Mouse (Mus musculus) cerebellum, adult 11-12 months (tissue): Measurements from ENCODE around the gene Ahnak.
"Not testable (repeated sequence)": the region's sequence is repeated elsewhere in the genome, so short reads cannot be mapped to it uniquely, and the experiment has no call there.

ENCODE experiments used
- DNase-seq: peaks from one replicate; pipeline ENCODE4 v3.0.0; 2022

Ahnak gene

DNA sequence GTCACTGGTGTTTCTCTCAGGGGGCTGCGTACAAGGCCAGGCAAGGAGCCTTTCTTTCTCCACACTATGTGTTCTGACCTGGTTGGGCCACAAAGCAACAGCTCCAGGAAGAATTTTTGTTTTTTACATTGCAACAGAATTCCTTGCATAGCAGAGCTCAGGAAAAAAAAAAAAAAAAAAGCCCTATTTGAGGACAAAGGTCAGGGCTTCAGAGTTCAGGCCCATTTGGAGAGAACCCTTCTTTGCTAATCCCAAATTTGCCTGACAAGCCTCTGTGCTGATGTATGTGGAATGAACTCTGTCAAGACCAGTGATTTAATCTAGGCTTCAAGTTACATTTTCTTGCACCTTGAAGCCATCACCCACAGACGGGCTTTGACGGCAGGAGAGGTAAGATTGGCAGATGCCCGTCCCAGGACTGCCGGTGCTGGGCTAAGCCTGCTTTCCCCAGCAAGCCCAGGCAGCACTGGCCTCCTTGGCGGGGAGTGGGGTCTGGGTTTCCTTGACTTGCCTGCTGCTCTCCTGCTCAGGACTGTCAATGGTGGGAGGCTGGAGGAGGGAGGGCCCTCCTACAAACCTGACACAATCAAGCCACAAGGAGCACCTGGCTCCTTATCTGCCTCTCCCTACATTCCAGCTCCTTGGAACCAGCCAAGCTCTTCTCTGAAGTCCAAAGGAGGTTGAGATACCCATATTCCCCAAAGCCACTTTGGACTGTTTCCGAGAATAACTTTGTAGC, 58.3 kb downstream of the Ahnak start:
- DNase-seq, result no peak

DNA sequence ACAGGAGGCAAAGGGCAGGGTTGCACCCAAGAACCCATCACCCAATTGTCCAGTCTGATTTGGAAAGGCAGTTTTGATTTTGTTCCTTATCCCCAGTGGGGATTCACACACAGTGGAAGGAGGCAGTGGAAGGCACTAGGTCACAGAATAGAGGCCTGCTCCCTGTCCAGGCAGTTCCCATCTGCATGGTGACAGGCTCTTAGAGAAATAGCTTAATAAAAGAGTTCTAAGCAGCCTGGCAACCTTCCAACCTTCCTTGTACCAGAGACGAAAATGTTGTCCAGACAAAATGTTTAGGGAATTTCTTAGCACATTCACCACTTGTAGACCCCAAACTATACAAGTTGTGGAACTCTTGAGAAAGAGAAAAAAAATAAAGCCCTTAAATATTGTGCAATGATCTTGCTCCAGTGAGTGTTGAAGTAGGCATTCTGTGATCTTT, 58.9 kb downstream of the Ahnak start:
- DNase-seq, result no peak

DNA sequence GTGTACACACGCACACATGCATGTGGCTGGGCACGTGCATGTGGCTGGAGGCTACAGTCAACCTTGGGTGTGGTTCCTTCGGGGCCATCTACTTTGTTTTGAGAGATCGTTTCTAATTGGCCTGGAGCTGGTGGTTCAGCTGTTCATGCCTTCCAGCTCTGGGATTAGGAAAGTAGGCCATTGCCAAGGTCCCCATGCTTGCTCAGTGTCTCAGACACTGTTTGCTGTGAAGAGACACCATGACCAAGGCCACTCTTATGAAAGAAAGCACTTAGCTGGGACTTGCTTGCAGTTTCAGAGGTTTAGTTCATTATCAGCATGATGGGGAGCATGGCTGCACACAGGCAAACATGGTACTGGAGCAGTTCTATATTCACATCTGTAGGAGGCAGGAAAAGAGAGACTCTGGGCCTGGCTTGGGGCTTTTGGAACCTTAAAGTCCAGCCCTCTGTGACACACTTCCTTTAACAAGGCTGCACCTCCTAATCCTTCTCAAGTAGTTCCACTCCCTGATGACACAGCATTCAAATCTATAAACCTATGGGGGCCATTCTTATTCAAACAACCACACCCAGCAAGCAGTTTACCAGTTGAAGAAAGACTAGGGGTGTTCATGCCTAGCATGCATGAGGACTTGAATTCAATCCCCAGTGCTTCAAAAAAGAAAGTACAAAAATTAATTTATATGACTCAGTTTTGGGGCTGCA, 60.0 kb downstream of the Ahnak start:
- DNase-seq, result no peak

DNA sequence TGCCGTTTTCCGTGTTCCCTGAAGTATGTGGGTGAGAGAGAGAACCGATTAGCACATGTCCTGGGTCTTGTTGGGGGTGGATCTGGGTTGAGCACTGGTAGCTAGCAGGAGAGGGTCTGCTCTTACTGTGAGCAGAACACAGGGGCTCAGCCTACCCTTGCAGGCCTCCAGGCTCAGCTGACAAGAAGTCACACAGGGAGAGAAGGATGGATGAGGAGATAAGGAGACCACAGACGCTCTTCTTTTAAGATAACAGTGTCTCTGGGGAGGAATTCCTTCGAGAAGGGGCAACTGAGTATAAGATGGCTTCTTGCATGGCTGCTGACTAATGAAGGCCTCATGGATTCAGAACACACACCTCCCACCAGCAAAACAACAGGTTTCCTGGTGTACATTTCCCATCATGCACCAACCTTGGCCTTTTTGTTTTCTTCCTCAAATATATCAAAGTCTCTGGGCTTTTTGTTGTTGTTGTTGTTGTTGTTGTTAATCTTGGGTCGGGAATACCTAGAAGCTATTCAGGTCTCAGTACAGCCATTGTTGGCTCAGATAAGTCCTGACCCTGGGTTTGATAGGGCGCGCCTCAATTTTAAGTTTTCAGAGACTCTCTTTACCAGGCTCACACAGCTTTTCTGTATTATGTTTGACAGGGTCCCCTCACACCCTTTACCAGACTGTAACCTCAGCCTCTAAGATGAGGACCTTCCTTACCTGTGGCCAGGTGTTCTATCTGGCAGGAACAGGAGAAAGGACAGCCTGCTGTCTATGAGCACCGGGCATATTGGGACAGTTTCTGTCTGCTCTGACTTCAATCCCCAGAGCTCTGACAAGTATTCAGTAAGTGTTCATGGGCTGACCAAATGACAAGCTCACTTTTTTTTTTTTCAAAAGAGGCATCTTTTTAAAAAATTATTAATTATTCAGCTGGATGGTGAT, 61.5 kb downstream of the Ahnak start:
- no peak for DNase-seq

DNA sequence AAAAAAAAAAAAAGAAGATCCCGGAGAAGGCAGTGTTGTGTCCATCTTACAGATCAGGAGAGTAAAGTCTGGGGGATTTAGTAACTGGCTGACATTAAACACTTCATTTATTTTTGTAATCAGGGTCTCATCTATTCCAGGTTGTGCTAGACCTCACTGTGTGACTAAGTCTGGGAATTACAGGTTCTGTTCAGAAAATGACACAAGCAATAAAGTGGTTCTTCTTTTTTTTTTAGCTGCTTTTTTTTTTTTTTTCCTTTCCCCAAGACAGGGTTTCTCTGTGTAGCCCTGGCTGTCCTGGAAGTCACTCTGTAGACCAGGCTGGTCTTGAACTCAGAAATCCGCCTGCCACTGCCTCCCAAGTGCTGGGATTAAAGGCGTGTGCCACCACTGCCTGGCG, 62.9 kb downstream of the Ahnak start:
- not testable (repeated sequence) for DNase-seq

DNA sequence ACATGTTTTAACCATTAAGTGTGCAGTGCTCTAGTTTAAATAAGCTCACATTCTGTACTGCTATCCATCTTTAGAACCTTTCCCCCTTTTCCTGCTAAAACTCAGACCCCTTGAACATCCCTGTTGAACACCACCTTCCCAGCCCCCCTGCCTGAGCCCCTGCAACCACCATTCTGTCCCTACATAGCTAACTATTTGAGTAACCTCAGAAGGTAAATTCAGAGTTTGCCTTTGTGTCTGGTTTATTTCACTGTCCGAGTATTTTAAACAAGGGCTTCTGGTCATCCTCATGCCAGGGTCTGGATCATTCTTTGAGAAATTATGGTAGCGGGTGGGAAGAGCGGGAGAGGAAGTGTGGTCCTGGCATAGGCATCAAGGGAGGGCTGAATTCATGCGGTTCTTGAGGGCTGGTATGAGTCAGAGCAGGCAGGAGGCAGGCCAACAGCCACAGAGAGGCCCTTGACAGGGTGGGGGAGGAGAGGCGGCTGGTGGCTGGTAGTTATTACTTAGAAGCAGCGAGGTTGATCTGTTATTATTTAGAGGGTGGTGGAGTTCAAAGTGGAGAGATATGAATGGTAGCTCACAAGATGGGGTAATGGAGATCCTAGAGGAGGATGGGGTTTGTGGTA, 63.8 kb downstream of the Ahnak start:
- no peak for DNase-seq

DNA sequence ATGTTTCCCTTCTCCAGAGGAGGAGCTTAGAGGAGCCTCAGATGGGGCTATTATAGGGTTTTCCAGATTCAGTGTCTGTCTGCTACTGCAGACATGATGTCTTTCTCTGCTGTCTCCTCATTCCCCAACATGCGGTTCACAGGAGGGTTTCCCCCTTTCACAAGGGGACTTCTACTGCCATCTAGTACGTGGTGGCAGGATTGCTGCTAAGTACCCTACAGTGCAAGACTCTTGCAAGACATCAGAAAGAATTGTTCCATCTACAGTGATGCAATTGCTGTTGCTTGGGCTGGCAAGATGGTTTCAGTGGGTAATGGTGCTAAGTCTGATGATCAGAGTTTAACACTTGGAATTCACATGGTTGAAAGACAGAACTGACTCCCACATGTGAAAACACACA, 66.1 kb downstream of the Ahnak start:
- DNase-seq, result no peak

DNA sequence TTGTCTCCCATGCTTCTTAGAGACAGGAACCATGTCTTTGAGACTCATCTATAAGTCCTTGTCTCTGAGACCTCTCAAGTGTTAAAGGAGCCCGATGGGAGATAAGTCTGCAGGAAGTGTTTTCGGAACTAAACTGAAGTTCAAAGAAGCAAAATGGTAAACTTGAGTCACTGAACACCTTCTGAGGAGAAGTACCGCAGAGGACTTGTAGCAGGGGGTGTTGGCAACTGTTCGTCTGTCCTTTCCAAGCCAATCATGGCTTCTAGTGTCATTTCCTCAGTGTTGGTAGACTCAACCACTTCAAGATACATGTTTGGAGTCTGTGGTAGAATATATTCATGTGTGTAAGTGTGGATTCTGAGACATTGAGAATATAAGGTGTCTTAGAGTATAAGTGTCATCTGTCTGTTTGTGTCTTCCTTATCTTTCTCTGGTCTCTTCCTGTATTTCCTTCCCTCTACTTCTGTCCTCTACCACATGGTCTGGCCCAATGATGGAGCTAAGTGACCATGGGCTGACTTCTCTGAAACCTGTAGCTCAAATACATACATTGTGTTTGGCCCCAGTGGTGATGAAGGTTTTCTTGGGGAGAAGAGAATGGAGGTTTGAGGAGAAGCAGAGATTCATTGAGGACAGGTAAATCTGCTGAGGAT, 66.7 kb downstream of the Ahnak start:
- no peak for DNase-seq

DNA sequence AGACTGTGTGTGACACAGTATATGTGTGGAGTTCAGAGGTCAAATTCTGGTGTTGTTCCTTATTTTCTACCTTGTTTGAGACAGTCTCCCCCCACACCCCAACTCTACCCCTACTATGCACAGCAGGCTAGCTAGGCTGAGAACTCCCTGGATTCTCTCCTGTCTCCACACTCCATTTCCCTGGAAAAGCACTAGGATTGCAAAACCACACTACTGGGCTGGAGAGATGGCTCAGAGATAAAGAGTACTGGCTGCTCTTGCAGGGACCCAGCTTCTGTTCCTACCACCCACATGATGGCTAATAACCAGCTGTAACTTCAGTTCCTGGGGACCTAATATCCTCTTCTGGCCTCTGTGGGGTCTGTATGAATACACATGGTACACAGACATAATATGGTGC, 68.6 kb downstream of the Ahnak start:
- DNase-seq, result no peak

DNA sequence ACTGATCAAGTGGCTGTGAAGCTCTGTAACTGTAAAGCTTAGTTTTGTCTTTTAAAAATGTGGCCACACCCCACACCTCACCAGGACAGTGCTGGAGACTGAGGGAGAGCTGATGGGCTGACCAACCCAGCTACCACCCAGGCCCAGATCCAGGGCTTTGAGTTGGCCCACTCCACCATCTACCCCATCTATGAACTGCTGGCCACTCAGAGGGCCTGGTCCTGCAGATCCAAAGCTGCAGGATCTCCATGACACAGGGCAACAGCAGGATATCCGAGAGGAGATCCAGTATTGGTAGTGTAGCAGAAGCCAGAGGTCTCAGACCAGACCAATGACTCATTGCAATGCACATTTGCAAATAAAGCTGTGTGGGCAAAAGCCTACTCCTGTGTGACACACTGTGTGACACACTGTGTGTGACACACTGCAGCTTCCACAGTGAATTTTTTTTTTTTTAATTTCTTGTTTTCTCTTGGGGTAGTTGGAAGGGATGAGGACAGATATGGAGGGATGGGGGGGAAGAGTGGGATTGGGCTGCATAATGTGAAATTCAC, 69.3 kb downstream of the Ahnak start:
- no peak for DNase-seq

DNA sequence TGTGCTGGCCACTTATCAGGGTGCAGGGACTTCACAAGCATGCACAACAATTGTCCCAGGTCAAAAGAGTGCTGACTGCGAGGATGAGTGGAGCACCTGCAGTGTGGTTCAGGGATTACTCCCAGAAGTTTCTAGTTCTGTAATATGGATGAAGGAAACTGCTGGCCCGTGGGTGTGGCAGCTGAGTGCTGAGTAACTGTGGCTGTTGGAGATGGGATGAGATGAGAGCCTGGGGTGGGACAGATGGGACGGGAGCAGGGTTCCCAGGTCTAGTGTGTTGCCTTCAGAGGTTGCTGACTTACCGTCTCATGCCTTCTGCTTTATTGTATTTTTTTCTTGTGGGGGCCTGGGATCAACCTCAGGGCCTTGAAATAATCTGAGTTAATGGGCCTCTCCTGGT, 69.9 kb downstream of the Ahnak start:
- no peak for DNase-seq

DNA sequence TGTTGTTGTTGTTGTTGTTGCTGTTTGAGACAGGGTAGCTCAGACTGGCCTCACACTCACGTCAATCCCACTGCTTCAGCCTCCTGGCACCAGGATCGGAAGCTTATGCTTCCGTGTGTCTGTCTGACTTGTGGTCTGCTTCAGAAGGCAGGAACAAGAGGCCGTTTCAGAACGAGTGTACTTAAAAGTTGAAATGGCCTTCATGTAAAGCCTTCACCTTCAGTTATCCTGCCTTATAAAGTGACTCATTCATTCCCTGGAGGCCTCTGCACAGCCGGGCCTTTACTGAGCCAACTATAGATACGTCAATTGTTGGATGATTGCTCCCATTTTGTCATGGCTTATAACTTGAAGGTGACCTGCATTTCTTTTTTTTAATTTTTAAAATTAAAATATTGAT, 70.3 kb downstream of the Ahnak start:
- no peak for DNase-seq

DNA sequence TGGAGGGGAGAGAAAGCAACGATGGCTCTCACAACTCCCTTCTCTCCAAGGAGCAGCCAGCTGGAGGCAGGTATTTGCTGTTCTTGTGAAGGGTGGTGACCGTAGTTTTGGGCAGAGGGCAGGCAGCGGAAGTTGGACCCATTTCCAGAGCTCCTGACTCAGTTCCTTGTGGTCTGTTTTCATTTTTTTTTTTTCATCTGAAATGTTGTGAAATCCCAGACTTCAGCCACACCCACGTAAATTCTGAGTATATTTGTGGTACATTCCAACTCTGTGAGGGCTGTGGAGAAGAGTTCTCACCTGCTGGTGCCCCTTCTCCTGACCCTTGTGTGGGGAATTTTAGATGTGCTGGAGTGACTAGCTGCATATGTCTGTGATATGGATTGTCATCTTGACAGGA, 71.0 kb downstream of the Ahnak start:
- no peak for DNase-seq

DNA sequence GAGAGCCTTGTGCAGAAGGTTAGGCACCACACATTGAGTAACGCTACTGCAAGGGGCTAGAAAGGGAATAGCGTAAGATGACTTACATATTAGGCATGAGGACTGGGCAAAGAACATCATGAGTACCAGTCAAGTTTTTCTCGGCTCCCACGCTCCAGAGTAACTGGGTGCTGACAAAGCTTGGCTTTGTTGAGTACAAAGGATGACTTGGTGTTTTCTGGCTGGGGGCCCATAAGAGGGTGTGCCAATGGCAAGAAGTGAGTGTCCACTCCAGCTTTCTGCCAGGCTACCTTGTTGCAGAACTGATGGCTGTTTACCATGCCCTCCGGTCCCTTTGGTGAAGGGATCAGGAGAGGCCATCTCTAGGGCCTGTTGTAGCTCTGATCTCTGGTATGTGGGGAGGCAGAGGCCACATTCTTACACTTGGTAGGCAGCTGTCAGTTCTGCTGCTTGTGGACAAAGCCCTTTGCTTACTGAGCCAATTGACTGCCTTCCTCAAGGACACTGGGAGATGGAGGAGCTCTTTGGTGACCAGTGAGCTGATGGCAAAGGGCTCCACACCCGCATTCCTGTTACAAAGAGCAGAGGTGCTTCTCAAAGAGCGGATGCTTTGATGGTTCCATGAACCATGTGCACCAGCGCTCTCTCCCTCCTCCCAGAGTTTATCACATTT, 72.3 kb downstream of the Ahnak start:
- DNase-seq, result no peak

DNA sequence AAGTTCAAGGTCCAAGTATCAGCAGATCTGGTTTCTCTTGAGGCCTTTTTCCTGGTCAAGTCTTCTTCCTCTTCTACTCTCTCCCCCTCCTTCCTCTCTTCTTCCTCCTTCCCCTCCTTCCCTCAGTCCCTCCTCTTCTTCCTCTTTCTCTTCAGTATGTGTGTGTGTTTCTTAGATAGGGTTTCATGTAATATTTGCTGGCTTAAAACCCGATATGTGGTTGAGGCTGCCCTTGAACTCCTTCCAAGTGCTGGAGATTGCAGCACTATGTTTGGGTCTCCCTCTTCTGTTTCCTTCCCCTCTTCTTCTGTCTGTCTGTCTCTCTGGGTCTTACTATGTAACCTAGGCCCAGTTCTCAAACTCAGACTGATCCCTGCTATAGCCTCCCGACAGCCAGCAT, 73.7 kb downstream of the Ahnak start:
- DNase-seq, result no peak

DNA sequence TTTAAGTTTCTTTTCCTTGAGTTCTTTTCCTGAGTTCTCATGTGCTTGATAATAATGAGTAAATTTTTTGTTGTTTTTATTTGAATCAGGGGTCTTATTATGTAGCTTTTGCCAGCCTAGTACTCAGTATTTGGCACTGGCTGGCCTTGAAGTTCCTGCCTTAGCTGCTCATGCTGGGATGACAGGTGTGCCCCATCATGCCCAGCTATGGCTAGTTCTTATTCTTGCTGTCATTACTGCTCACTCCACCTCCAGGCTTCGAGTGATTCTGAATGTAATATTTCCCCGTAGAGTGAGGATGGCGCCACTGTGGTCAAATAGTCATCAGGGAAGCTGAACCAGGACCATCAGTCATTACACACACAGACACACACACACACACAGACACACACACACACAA, 74.7 kb downstream of the Ahnak start:
- DNase-seq, result no peak

DNA sequence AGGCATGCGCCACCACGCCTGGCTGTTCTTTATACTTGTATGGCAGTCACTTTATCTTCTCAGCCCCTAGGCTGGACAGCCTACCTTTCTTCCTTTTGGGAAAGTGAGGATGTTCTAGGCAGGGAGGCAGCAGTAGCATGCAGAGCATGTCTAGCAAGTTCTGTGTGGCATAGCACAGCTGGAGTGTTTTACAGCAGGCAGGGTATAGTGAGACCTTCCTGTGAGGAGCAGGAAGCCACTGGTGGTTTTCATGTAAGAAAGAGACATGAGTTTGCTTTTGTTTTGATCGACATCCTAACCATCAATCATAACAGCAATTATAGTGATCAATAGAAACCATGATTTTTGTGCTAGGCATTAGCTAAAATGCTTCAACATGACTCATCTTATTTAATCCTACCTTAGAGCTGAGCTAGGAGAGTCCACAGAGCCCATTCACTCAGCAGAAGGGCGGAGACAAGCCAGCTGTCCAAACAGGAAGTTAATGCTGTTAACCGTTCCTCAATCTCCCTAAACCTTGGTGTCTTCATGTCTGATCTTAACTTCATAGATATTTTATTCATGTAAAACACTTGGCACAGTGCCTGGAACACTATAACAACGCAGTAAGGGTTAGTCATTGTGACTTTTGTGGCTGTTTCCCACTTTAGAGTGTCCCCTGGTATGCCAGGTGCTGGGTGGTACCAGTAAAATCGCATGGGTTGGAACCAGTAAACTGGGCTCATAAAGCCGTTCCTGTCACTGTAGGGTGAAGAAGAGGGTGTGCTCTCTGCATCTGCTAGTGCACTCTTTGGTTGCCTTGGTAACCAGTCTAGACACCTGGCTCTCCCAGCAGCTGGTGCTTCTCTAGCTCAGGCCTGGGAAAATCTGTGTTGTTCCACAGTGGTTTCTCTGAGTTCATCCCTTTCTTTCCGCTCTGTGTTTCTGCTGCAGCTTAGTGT, 76.8 kb downstream of the Ahnak start:
- DNase-seq, result no peak

DNA sequence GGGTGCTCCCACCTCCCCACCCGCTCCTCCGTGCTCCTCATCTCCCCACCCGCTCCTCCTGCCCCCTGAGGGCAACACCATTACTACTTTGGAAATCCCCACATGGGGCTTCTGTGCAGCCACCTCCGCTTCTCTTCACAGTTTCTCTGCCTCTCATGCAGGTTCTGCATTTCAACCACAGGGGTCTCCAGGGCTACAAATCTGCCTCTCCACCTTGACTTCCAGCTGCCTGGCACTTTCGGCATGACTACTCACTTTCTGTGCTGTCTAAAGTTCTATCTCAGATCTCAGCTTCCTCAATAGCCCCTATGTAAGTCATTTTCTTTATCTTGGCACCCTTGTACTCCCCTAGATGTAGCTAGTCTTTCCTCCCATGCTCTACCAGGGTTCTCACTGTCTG, 78.2 kb downstream of the Ahnak start:
- DNase-seq, result no peak

DNA sequence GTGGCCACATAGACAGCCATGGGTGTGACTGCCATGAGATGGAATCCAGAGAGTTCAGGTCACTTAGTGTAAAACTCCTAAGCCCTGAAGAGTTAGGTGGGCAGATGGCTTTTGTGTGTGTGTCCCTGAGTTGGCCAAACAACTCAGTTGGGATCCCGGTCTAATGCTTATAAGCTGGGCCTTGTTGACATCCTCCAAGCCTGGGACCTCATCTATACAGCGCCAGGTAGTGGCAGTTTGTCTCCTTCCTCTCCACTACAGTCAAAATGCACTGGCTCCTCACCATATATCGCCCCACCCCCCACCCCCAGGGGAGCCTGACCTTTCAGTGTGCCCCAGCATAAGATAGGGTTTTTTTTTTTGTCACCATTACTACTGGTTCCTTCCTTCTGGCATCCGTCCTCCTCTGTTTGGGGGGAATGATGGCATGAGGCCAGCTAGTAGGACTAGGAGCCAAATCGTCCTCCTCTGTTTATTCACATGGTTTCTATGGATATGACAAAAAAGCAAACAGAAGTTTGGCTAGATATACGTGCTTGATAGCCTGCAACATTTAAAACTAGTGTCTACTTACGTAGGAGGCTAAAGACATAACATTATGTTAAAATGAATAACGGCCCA, 80.7 kb downstream of the Ahnak start:
- no peak for DNase-seq

DNA sequence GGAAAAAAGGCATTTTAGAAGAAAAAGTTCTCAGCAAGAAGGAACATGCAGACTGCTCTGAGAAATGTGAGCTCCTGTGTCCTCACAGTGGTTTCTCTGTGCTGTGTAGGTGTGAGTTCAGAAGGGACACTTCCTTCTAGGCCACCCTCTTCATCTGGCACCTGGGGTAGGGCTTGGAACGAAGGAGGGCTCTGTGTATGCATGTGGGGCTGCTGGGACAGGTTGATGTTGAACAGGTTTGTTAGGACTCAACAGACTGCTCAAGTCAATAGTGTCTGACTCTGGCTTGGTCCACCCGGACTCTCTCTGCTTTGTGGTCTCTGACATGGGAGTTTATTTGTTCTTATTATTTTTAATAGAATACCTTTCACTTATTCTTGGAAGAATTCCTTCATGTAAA, 81.2 kb downstream of the Ahnak start:
- DNase-seq, result no peak
